Mouse (Mus musculus) mouse embryonic stem cell (cell line): ENCODE data around the gene Fam187a.

Experiments used
- in situ Hi-C, 2 experiments: fragments of 300-500 bp; cut with MboI; formaldehyde crosslinking; loops; 1 replicate in 1 of 2; 3 replicates in 1 of 2; pipeline ENCODE4 v1.14.3; 2019 to 2020; ENCODE audit warnings: low sequenced_read_pairs in 2 of 2, low pct_unique_long_range_greater_than_20kb in 1 of 2, mixed read lengths in 1 of 2; ENCODE audit not compliant: unreplicated experiment in 1 of 2

Fam187a gene

GRCm38 (mm10) chr11:102884616-102885219 lies at the start of gene Fam187a:
TSS of gene Fam187a (plus strand) at chr11:102885169.
- in situ Hi-C loops, result no loop called here

- in situ Hi-C loops, result no loop called here
These were observed 49.4 kb upstream of the Fam187a start, which contains the start of gene Higd1b for GRCm38 (mm10) chr11:102835549-102835948. TSS of gene Higd1b (plus strand) at chr11:102835849.

GRCm38 (mm10) chr11:102836146-102836545 lies 48.8 kb upstream of the Fam187a start:
- in situ Hi-C loops, result no loop called here

- in situ Hi-C loops, result no loop called here
These were observed 47.6 kb upstream of the Fam187a start for GRCm38 (mm10) chr11:102837385-102837784.

GRCm38 (mm10) chr11:102838126-102838525 lies 46.8 kb upstream of the Fam187a start:
- in situ Hi-C loops, result no loop called here

GRCm38 (mm10) chr11:102838616-102839150 lies 46.3 kb upstream of the Fam187a start:
- in situ Hi-C loops, result no loop called here

GRCm38 (mm10) chr11:102845926-102846325 lies 39.0 kb upstream of the Fam187a start:
- in situ Hi-C loops, result loop anchor here in 1 of 2 experiments (5.0 kb wide), 1 partner anchor 69 kb away; no protein-coding TSS in a partner anchor

GRCm38 (mm10) chr11:102851883-102852282 lies 33.1 kb upstream of the Fam187a start:
- in situ Hi-C loops, result loop anchor here in 1 of 2 experiments (5.0 kb wide), 1 partner anchor 75 kb away; no protein-coding TSS in a partner anchor

GRCm38 (mm10) chr11:102853760-102854159 lies 31.2 kb upstream of the Fam187a start:
- in situ Hi-C loops, result loop anchor here in 1 of 2 experiments (5.0 kb wide), 1 partner anchor 76 kb away; no protein-coding TSS in a partner anchor

GRCm38 (mm10) chr11:102855941-102856340 lies 29.0 kb upstream of the Fam187a start:
- in situ Hi-C loops, result no loop called here

- in situ Hi-C loops, result no loop called here
These were observed 26.0 kb upstream of the Fam187a start for GRCm38 (mm10) chr11:102858951-102859350.

- in situ Hi-C loops, result no loop called here
These were observed 25.0 kb upstream of the Fam187a start for GRCm38 (mm10) chr11:102859933-102860332.

- in situ Hi-C loops, result no loop called here
These were observed 20.7 kb upstream of the Fam187a start for GRCm38 (mm10) chr11:102864272-102864671.

GRCm38 (mm10) chr11:102874801-102875334 lies 10.1 kb upstream of the Fam187a start:
- in situ Hi-C loops, result no loop called here

GRCm38 (mm10) chr11:102879558-102879957 lies 5.4 kb upstream of the Fam187a start:
- in situ Hi-C loops, result no loop called here

GRCm38 (mm10) chr11:102880585-102881313 lies 4.2 kb upstream of the Fam187a start, which contains the start of the genes Eftud2 and Ccdc103:
TSS of gene Eftud2 (minus strand) at chr11:102880985.
TSS of gene Ccdc103 (plus strand) at chr11:102881204.
- in situ Hi-C loops, result no loop called here

GRCm38 (mm10) chr11:102881314-102882198 lies 3.4 kb upstream of the Fam187a start:
- in situ Hi-C loops, result no loop called here

GRCm38 (mm10) chr11:102887433-102887832 lies 2.5 kb downstream of the Fam187a start:
- in situ Hi-C loops, result no loop called here
